In the genomic region with DNA sequence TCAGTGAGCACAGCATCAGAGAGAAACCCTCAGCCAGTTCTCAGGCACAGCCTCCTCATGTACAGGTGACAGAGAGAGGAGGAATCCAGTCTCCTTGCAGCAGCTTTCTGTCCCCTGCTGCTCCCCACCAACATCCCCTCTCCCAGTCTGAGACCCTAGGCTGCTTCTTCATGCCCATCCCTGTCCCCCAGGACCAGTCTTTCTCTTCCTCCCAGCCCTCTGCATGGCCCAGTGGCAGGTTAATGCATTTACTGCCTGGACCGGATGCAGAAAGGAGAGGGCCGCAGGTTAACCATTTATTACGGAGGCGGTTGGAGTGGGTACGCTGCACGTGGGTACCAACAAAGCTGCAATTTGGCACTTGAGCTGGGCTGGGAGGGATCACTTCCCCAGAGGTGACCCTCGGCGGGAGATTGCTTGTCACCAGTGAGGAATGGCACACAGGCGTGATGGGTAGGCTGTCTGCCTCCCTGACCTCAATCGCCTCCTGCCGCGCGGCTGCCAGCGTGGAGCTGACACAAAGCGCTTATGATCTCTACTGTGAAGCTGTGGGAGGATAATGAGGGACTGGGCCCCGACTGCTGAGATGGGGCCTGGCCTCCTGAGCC, we compare ENCODE assay signal across 13 mouse cellular contexts. TPM values are rescaled to one million over a fixed set of nuclear protein-coding genes. Genes with fewer than 3 reads are reported as not detected.
DNase-seq lines count a peak whose midpoint lies in the region; ATAC-seq and TF ChIP-seq lines count a peak whose summit lies in the region.
"Had no signal": no experiment of that assay in that cellular context is flagged by ENCODE, and none has a peak within 500 bp of the region (broad histone marks: within the 10 kb centered on the region; RNA-seq: fewer than 3 reads in every experiment).

No protein-coding gene starts in this region.

- TF ChIP-seq EP300 in heart, adult 2 months (IDR thresholded peaks at IDR 0.05; ENCODE audit: insufficient read depth, low read depth, low read length) = 0 out of 2 replicates have a peak, but pooled peaks have one; percentile 10

- H3K4me2 ChIP-seq in hindbrain, embryonic 12.5 days (replicated peaks) = no peak overlapping the region; the same call in 1 of the 2 replicates
- H3K4me2 ChIP-seq: embryonic facial prominence, embryonic 12.5 days had no signal

- H3K9me3 ChIP-seq in hindbrain, embryonic 12.5 days (replicated peaks) = 0 out of 2 replicates have a peak, but pooled peaks cover 6% of the 10 kb centered on the region
- H3K9me3 ChIP-seq: embryonic facial prominence, embryonic 12.5 days had no signal

- no peaks in the 10 kb centered on the region for H3K36me3 ChIP-seq in heart, adult 2 months (ENCODE audit: control insufficient read depth, insufficient read depth, low read length)
- H3K36me3 ChIP-seq in hindbrain, embryonic 12.5 days = peaks cover 12% of the 10 kb centered on the region
- H3K36me3 ChIP-seq: embryonic facial prominence, embryonic 12.5 days had no signal

- H3K79me2 ChIP-seq in heart, adult 2 months (replicated peaks; ENCODE audit: control insufficient read depth, insufficient read depth, low read length) = no peaks in the 10 kb centered on the region

- WGBS in heart, adult 2 months = 34% methylated on average over 16 of the region's 16 CpGs
- WGBS in hindbrain, embryonic 12.5 days = 9% methylated on average over 16 of the region's 16 CpGs

- H3K27me3 ChIP-seq in heart, adult 2 months (ENCODE audit: control insufficient read depth, insufficient read depth, low read length) = no peaks in the 10 kb centered on the region
- no peaks in the 10 kb centered on the region for H3K27me3 ChIP-seq in hindbrain, embryonic 12.5 days
- H3K27me3 ChIP-seq: embryonic facial prominence, embryonic 12.5 days had no signal

- no peak overlapping the region for H3K4me3 ChIP-seq in heart, adult 2 months
- no peak overlapping the region for H3K4me3 ChIP-seq in hindbrain, embryonic 12.5 days
- H3K4me3 ChIP-seq: embryonic facial prominence, embryonic 12.5 days had no signal

- DNase-seq in heart, adult 2 months = peak; percentile 32 to 39
- no peak for DNase-seq in heart, postnatal 36 days
- DNase-seq in embryo, embryonic 10.5 days (ENCODE audit: low spot score) = peak; percentile 47
- DNase-seq in neural tube, embryonic 10.5 days (ENCODE audit: extremely low spot score, low spot score) = peak; percentile 51
- no peak for DNase-seq in layer of hippocampus, adult 8-10 months (ENCODE audit: low spot score in 2 of 2)
- no peak for DNase-seq in urinary bladder, adult 18-20 months (ENCODE audit: low spot score in 2 of 2)
- DNase-seq in adrenal gland, postnatal 25 days = no peak

- TF ChIP-seq POLR2A in heart, adult 2 months (IDR thresholded peaks at IDR 0.05; ENCODE audit: insufficient read depth, low read depth, low read length) = no peak

- ATAC-seq in hindbrain, embryonic 12.5 days (ENCODE audit: low FRiP score) = peak; percentile 51
- ATAC-seq: intestine, embryonic 16.5 days; lung, postnatal 0 days had no signal

- H3K27ac ChIP-seq in heart, adult 2 months = no peak overlapping the region
- H3K27ac ChIP-seq in hindbrain, embryonic 12.5 days = peak overlapping the region; percentile 86
- H3K27ac ChIP-seq: embryonic facial prominence, embryonic 12.5 days had no signal

- no peaks in the 10 kb centered on the region for H3K4me1 ChIP-seq in heart, adult 2 months (ENCODE audit: control insufficient read depth, insufficient read depth, low read length)
- H3K4me1 ChIP-seq in hindbrain, embryonic 12.5 days = peaks cover 27% of the 10 kb centered on the region

- intact Hi-C loops in heart, adult 2 months (cut with DNase I) = loop anchor here (5.0 kb wide), 1 partner anchor 92 kb away; no protein-coding TSS in a partner anchor
- intact Hi-C loops in heart, postnatal 36 days (cut with DNase I) = no loop called here

- no peak for TF ChIP-seq CTCF in heart, adult 2 months (IDR thresholded peaks at IDR 0.05)

- no peak overlapping the region for H3K9ac ChIP-seq in heart, adult 2 months (ENCODE audit: low read depth, low read length)
- peak overlapping the region; percentile 32; the same call in 1 of the 2 replicates for H3K9ac ChIP-seq in hindbrain, embryonic 12.5 days
- H3K9ac ChIP-seq: embryonic facial prominence, embryonic 12.5 days had no signal

RNA-seq across cellular contexts. Expression of a gene that starts 3.1 kb away (rescaled TPM):
- total RNA-seq in heart, adult 2 months (2021) = not detected
- not detected in 2 replicates for polyA plus RNA-seq in heart, adult 2 months (2012; rRNA removed)
- not detected for total RNA-seq in heart, postnatal 36 days (2021)
- not detected in 2 replicates for polyA plus RNA-seq in hindbrain, embryonic 12.5 days (2016; fragmentation: Nextera tagmentation; extraction: Ambion mirVana)
- total RNA-seq in layer of hippocampus, adult 8-10 months (2022) = not detected
- not detected in 2 replicates for total RNA-seq in adrenal gland, postnatal 25 days (2021)
- total RNA-seq: gastrocnemius, adult 18-20 months; left cerebral cortex, postnatal 36 days had no signal
- polyA plus RNA-seq: embryonic facial prominence, embryonic 12.5 days; intestine, embryonic 16.5 days; lung, postnatal 0 days had no signal

Comparison
In these comparisons a context has a peak if more than half of its experiments do, and no peak if none do; other contexts are left out.
1. DNase-seq: peak in heart, adult 2 months (2 of 2), embryo, embryonic 10.5 days (single experiment) and neural tube, embryonic 10.5 days (single experiment); none in heart, postnatal 36 days (0 of 2), layer of hippocampus, adult 8-10 months (0 of 2), urinary bladder, adult 18-20 months (0 of 2) and adrenal gland, postnatal 25 days (single experiment).